Mouse (Mus musculus): ENCODE results near the gene Ctsk. TPM values are rescaled to one million over a fixed set of nuclear protein-coding genes. Genes with fewer than 3 reads are reported as not detected.
"Not testable (repeated sequence)": the region's sequence is repeated elsewhere in the genome, so short reads cannot be mapped to it uniquely, and the experiment has no call there.

Gene Ctsk
- polyA plus RNA-seq, 1 experiment from 2014 or later, result 23.9 TPM

DNA sequence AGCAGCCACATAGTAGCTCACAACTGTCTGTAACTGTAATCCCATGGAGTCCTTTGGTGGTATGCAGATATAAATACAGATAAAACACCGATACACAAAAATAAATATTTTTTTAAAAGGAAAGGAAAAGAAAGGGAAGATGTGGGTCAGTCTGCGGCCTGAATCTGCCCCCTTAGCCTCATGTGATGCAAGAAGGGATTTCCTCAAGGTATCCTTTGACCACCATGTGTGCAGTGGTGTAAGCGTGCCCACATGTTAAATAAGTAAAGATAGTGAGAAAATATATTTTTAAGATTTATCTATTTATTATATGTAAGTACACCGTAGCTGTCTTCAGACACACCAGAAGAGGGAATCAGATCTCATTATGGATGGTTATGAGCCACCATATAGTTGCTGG lies 40.8 kb downstream of the Ctsk start:
- Histone ChIP-seq H3K4me3 (ENCODE audit: control insufficient read depth in 1 of 2, insufficient read depth in 1 of 2, low read depth in 1 of 2, low read length in 2 of 2) (no peak overlapping the region), H3K9me3 (ENCODE audit: control insufficient read depth, low read length) (no peaks in the 10 kb centered on the region), H3K27me3 (ENCODE audit: control insufficient read depth, insufficient read depth, low read length) (no peaks in the 10 kb centered on the region), H3K4me1 (ENCODE audit: control insufficient read depth in 2 of 2, insufficient read depth in 2 of 2, low read length in 2 of 2) (no peaks in the 10 kb centered on the region), H3K9ac (ENCODE audit: low read length) (no peak overlapping the region), H3K4me2 (ENCODE audit: low read length) (no peak overlapping the region), H3K27ac (replicated peaks in 1 of 2; ENCODE audit: control insufficient read depth in 1 of 2, insufficient read depth in 1 of 2, low read depth in 2 of 2, low read length in 2 of 2) (no peak overlapping the region), H3K36me3 (ENCODE audit: control insufficient read depth, insufficient read depth, low read length) (no peaks in the 10 kb centered on the region)
- no peak for ATAC-seq (ENCODE audit: insufficient number of reproducible peaks, insufficient read depth, low FRiP score, low read depth)
- WGBS, result 90% methylated on average over 4 of the region's 4 CpGs

DNA sequence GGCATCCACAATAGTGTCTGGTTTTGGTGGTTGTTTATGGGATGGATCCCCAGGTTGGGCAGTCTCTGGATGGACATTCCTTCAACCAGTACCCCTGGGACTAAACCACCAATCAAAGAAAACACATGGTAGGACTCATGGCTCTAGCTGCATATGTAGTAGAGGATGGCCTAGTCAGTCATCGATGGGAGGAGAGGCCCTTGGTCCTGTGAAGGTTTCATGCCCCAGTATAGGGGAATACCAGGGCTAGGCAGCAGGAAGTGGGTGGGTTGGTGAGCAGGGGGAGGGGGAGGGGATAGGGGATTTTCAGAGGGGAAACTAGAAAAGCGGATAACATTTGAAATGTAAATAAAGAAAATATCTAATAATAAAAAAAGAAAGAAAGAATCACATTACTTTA lies 42.1 kb downstream of the Ctsk start:
- H3K9ac ChIP-seq (ENCODE audit: low read length); H3K4me2 ChIP-seq (ENCODE audit: low read length); H3K27ac ChIP-seq (replicated peaks in 1 of 2; ENCODE audit: control insufficient read depth in 1 of 2, insufficient read depth in 1 of 2, low read depth in 2 of 2, low read length in 2 of 2); H3K4me3 ChIP-seq (ENCODE audit: control insufficient read depth in 1 of 2, insufficient read depth in 1 of 2, low read depth in 1 of 2, low read length in 2 of 2); H3K36me3 ChIP-seq (ENCODE audit: control insufficient read depth, insufficient read depth, low read length); H3K9me3 ChIP-seq (ENCODE audit: control insufficient read depth, low read length); H3K4me1 ChIP-seq (ENCODE audit: control insufficient read depth in 2 of 2, insufficient read depth in 2 of 2, low read length in 2 of 2); ATAC-seq (ENCODE audit: insufficient number of reproducible peaks, insufficient read depth, low FRiP score, low read depth); H3K27me3 ChIP-seq (ENCODE audit: control insufficient read depth, insufficient read depth, low read length): not testable (repeated sequence)
- WGBS, result 68% methylated on average over 2 of the region's 2 CpGs

DNA sequence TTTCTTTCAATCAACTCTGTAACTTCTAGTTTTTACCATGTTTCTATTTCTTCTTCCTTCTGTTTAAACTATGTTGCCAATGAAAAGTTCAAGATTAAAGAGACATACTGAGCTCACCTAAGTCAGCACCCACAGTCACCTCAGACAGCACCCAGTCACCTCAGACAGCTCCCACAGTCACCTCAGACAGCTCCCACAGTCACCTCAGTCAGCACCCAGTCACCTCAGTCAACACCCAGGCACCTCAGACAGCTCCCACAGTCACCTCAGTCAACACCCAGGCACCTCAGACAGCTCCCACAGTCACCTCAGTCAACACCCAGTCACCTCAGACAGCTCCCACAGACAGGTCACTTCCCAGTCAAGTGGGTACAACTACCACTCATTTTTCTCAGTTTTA lies 43.1 kb downstream of the Ctsk start:
- ATAC-seq (ENCODE audit: insufficient number of reproducible peaks, insufficient read depth, low FRiP score, low read depth), result no peak
- no peak overlapping the region for H3K4me3 ChIP-seq (ENCODE audit: control insufficient read depth in 1 of 2, insufficient read depth in 1 of 2, low read depth in 1 of 2, low read length in 2 of 2)
- no peak overlapping the region for H3K4me2 ChIP-seq (ENCODE audit: low read length)
- no peak overlapping the region for H3K9ac ChIP-seq (ENCODE audit: low read length)
- H3K27me3 ChIP-seq (ENCODE audit: control insufficient read depth, insufficient read depth, low read length), result no peaks in the 10 kb centered on the region
- H3K27ac ChIP-seq (replicated peaks in 1 of 2; ENCODE audit: control insufficient read depth in 1 of 2, insufficient read depth in 1 of 2, low read depth in 2 of 2, low read length in 2 of 2), result no peak overlapping the region
- no peaks in the 10 kb centered on the region for H3K36me3 ChIP-seq (ENCODE audit: control insufficient read depth, insufficient read depth, low read length)
- no peaks in the 10 kb centered on the region for H3K4me1 ChIP-seq (ENCODE audit: control insufficient read depth in 2 of 2, insufficient read depth in 2 of 2, low read length in 2 of 2)
- H3K9me3 ChIP-seq (ENCODE audit: control insufficient read depth, low read length), result no peaks in the 10 kb centered on the region

DNA sequence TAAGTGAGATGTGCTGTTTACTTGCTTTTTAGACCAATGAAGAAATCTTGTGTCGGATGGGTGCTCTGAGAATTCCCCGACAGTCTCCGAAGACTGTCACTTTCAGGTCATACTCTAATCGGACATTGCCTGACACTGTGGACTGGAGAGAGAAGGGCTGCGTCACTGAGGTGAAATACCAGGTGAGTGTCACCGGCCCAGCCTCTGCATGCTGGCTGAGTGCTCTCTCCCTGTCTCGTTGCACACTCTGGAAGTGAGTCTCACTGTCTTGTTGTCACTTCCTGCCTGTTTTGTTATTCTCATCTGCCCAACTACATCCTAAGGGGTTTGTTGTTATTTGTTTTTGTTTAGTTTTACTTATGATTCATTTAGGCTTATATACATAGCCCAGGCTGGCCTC lies 43.9 kb downstream of the Ctsk start:
- Histone ChIP-seq H3K9me3 (ENCODE audit: control insufficient read depth, low read length) (no peaks in the 10 kb centered on the region), H3K4me3 (ENCODE audit: control insufficient read depth in 1 of 2, insufficient read depth in 1 of 2, low read depth in 1 of 2, low read length in 2 of 2) (no peak overlapping the region), H3K36me3 (ENCODE audit: control insufficient read depth, insufficient read depth, low read length) (no peaks in the 10 kb centered on the region), H3K4me1 (ENCODE audit: control insufficient read depth in 2 of 2, insufficient read depth in 2 of 2, low read length in 2 of 2) (no peaks in the 10 kb centered on the region), H3K27me3 (ENCODE audit: control insufficient read depth, insufficient read depth, low read length) (no peaks in the 10 kb centered on the region), H3K4me2 (ENCODE audit: low read length) (no peak overlapping the region), H3K9ac (ENCODE audit: low read length) (no peak overlapping the region), H3K27ac (replicated peaks in 1 of 2; ENCODE audit: control insufficient read depth in 1 of 2, insufficient read depth in 1 of 2, low read depth in 2 of 2, low read length in 2 of 2) (no peak overlapping the region)
- no peak for ATAC-seq (ENCODE audit: insufficient number of reproducible peaks, insufficient read depth, low FRiP score, low read depth)
- 69% methylated on average over 7 of the region's 7 CpGs for WGBS

DNA sequence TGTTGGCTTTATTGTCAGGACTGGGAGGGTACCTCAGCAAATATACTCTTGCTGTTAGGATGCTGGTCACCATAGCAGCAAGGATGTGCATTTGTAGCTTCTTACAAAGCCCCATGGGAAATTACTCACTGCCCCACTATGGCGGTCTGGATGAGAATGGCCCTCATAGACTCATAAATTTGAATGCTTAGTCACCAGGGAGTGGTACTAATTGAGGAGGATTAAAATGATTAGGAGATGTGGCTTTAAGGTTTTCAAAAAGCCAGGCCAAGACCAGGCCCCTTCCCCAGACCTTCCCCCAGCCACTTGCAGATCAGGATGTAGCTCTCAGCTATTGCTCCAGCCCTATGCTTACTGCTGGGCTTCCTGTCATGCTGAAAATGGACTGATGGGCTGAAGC lies 51.1 kb downstream of the Ctsk start:
- 73% methylated on average over 1 of the region's 1 CpGs for WGBS
- Histone ChIP-seq H3K4me3 (ENCODE audit: control insufficient read depth in 1 of 2, insufficient read depth in 1 of 2, low read depth in 1 of 2, low read length in 2 of 2) (no peak overlapping the region), H3K9ac (ENCODE audit: low read length) (no peak overlapping the region), H3K27ac (replicated peaks in 1 of 2; ENCODE audit: control insufficient read depth in 1 of 2, insufficient read depth in 1 of 2, low read depth in 2 of 2, low read length in 2 of 2) (no peak overlapping the region), H3K4me1 (ENCODE audit: control insufficient read depth in 2 of 2, insufficient read depth in 2 of 2, low read length in 2 of 2) (no peaks in the 10 kb centered on the region), H3K36me3 (ENCODE audit: control insufficient read depth, insufficient read depth, low read length) (no peaks in the 10 kb centered on the region), H3K4me2 (ENCODE audit: low read length) (no peak overlapping the region), H3K9me3 (ENCODE audit: control insufficient read depth, low read length) (no peaks in the 10 kb centered on the region), H3K27me3 (ENCODE audit: control insufficient read depth, insufficient read depth, low read length) (no peaks in the 10 kb centered on the region)
- no peak for ATAC-seq (ENCODE audit: insufficient number of reproducible peaks, insufficient read depth, low FRiP score, low read depth)

DNA sequence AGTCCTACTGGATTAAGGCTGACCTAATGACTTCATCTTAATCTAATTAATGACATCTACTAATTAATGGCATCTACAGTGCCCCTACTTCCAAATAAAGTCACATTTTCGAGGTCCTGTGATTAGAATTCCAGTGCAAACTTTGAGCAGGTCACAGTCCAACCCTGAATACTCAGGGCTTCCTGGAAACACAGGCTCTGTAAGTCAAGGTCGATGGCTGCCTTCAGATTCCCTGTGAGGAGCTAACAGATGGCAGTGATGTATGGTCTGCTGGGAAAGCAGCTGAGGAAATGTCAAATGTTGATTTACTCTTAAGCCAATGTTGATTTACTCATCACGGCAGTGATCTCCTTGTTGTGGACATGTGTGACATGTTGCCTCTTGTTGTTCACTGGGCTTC lies 54.9 kb downstream of the Ctsk start:
- H3K4me2 ChIP-seq (ENCODE audit: low read length), result no peak overlapping the region
- no peaks in the 10 kb centered on the region for H3K36me3 ChIP-seq (ENCODE audit: control insufficient read depth, insufficient read depth, low read length)
- H3K4me1 ChIP-seq (ENCODE audit: control insufficient read depth in 2 of 2, insufficient read depth in 2 of 2, low read length in 2 of 2), result no peaks in the 10 kb centered on the region
- WGBS, result 53% methylated on average over 3 of the region's 3 CpGs
- H3K9me3 ChIP-seq (ENCODE audit: control insufficient read depth, low read length), result no peaks in the 10 kb centered on the region
- H3K27me3 ChIP-seq (ENCODE audit: control insufficient read depth, insufficient read depth, low read length), result no peaks in the 10 kb centered on the region
- no peak overlapping the region for H3K27ac ChIP-seq (replicated peaks in 1 of 2; ENCODE audit: control insufficient read depth in 1 of 2, insufficient read depth in 1 of 2, low read depth in 2 of 2, low read length in 2 of 2)
- no peak overlapping the region for H3K9ac ChIP-seq (ENCODE audit: low read length)
- no peak overlapping the region for H3K4me3 ChIP-seq (ENCODE audit: control insufficient read depth in 1 of 2, insufficient read depth in 1 of 2, low read depth in 1 of 2, low read length in 2 of 2)
- ATAC-seq (ENCODE audit: insufficient number of reproducible peaks, insufficient read depth, low FRiP score, low read depth), result no peak

Other genes starting within 250 kb of the Ctsk start
- gene Bnipl, start 248.1 kb upstream of the Ctsk start, polyA plus RNA-seq (2014; fragmentation: Nextera tagmentation; extraction: Ambion mirVana), result not detected in 2 replicates
- gene Mindy1, start 217.9 kb upstream of the Ctsk start, polyA plus RNA-seq (2014; fragmentation: Nextera tagmentation; extraction: Ambion mirVana), result 25.6 and 28.8 TPM in 2 replicates
- 29.8 and 31.7 TPM in 2 replicates for gene Prune1, start 217.2 kb upstream of the Ctsk start, polyA plus RNA-seq (2014; fragmentation: Nextera tagmentation; extraction: Ambion mirVana)
- gene Anxa9, start 192.1 kb upstream of the Ctsk start, polyA plus RNA-seq (2014; fragmentation: Nextera tagmentation; extraction: Ambion mirVana), result 0.88 TPM in 2 replicates
- gene Cers2, start 184.5 kb upstream of the Ctsk start, polyA plus RNA-seq (2014; fragmentation: Nextera tagmentation; extraction: Ambion mirVana), result 118 and 123 TPM in 2 replicates
- 22.1 and 24.4 TPM in 2 replicates for gene Setdb1, start 142.1 kb upstream of the Ctsk start, polyA plus RNA-seq (2014; fragmentation: Nextera tagmentation; extraction: Ambion mirVana)
- not detected in 2 replicates for gene 4930558C23Rik, start 96.4 kb upstream of the Ctsk start, polyA plus RNA-seq (2014; fragmentation: Nextera tagmentation; extraction: Ambion mirVana)
- gene Arnt, start 64.9 kb upstream of the Ctsk start, polyA plus RNA-seq (2014; fragmentation: Nextera tagmentation; extraction: Ambion mirVana), result 27.5 and 28.5 TPM in 2 replicates
- gene Ctss, start 27.5 kb downstream of the Ctsk start, polyA plus RNA-seq (2014; fragmentation: Nextera tagmentation; extraction: Ambion mirVana), result 19.0 and 28.3 TPM in 2 replicates
- not detected in 2 replicates for gene Hormad1, start 60.4 kb downstream of the Ctsk start, polyA plus RNA-seq (2014; fragmentation: Nextera tagmentation; extraction: Ambion mirVana)
- gene Golph3l, start 89.7 kb downstream of the Ctsk start, polyA plus RNA-seq (2014; fragmentation: Nextera tagmentation; extraction: Ambion mirVana), result 26.9 and 27.3 TPM in 2 replicates
- 47.4 and 51.1 TPM in 2 replicates for gene Ensa, start 125.7 kb downstream of the Ctsk start, polyA plus RNA-seq (2014; fragmentation: Nextera tagmentation; extraction: Ambion mirVana)
- 54.3 and 57.2 TPM in 2 replicates for gene Mcl1, start 159.5 kb downstream of the Ctsk start, polyA plus RNA-seq (2014; fragmentation: Nextera tagmentation; extraction: Ambion mirVana)
- gene Adamtsl4, start 188.7 kb downstream of the Ctsk start, polyA plus RNA-seq (2014; fragmentation: Nextera tagmentation; extraction: Ambion mirVana), result 6.3 and 7.0 TPM in 2 replicates
- gene Ecm1, start 240.3 kb downstream of the Ctsk start, polyA plus RNA-seq (2014; fragmentation: Nextera tagmentation; extraction: Ambion mirVana), result 62.7 and 66.1 TPM in 2 replicates